Mouse (Mus musculus): Measurements from ENCODE around the gene Unc5b.

- TF ChIP-seq GATA1 (IDR thresholded peaks at IDR 0.05; ENCODE audit: low read length) (no peak), TAL1 (IDR thresholded peaks at IDR 0.05; ENCODE audit: low read length) (no peak)
These were observed 51.8 kb downstream of the Unc5b start for GRCm38 (mm10) chr10:60779628-60780027.

Measured in erythroblast, embryonic 14.5 days (primary cell).